Mouse (Mus musculus): ENCODE data around the gene Olfr651. TPM values are rescaled to one million over a fixed set of nuclear protein-coding genes. Genes with fewer than 3 reads are reported as not detected.
"Not testable (repeated sequence)": the region's sequence is repeated elsewhere in the genome, so short reads cannot be mapped to it uniquely, and the experiment has no call there.

Gene Olfr651
- 0.16 TPM in 1 of 2 replicates, not detected in the other for polyA plus RNA-seq (2014; fragmentation: Nextera tagmentation; extraction: Ambion mirVana)

- Histone ChIP-seq H3K36me3 (ENCODE audit: control insufficient read depth, insufficient read depth, low read length) (no peaks in the 10 kb centered on the region), H3K9ac (replicated peaks; ENCODE audit: low read depth, low read length) (no peak within 1 kb of the TSS), H3K27ac (ENCODE audit: low read depth, low read length) (no peak within 1 kb of the TSS), H3K4me1 (ENCODE audit: control insufficient read depth, insufficient read depth, low read length) (no peaks in the 10 kb centered on the region), H3K27me3 (ENCODE audit: control insufficient read depth, insufficient read depth, low read length) (no peaks in the 10 kb centered on the region), H3K9me3 (ENCODE audit: control insufficient read depth, low read length) (no peaks in the 10 kb centered on the region), H3K4me2 (ENCODE audit: low read depth, low read length) (no peak within 1 kb of the TSS), H3K4me3 (ENCODE audit: low read depth, low read length) (no peak within 1 kb of the TSS)
- 86% methylated on average over 5 of the region's 5 CpGs for WGBS
- no peak for ATAC-seq (ENCODE audit: low read depth)
These were observed at the start of gene Olfr651 for GRCm38 (mm10) chr7:104549833-104550232. Olfr651 (plus strand) TSS chr7:104550133.

- 68% methylated on average over 6 of the region's 6 CpGs for whole genome bisulfite sequencing
- not testable (repeated sequence) for H3K36me3 ChIP-seq (ENCODE audit: control insufficient read depth, insufficient read depth, low read length)
These were observed 48.7 kb upstream of the Olfr651 start for GRCm38 (mm10) chr7:104501186-104501585.

GRCm38 (mm10) chr7:104501589-104502371 is 48.2 kb upstream of the Olfr651 start:
- WGBS = 3% methylated on average over 50 of the region's 59 CpGs
- Histone ChIP-seq H3K36me3 (ENCODE audit: control insufficient read depth, insufficient read depth, low read length) (no peaks in the 10 kb centered on the region), H3K27me3 (ENCODE audit: control insufficient read depth, insufficient read depth, low read length) (no peaks in the 10 kb centered on the region), H3K4me3 (ENCODE audit: low read depth, low read length) (peak overlapping the region; percentile 42), H3K27ac (ENCODE audit: low read depth, low read length) (no peak overlapping the region), H3K9me3 (ENCODE audit: control insufficient read depth, low read length) (no peaks in the 10 kb centered on the region), H3K4me1 (ENCODE audit: control insufficient read depth, insufficient read depth, low read length) (no peaks in the 10 kb centered on the region), H3K9ac (replicated peaks; ENCODE audit: low read depth, low read length) (peak overlapping the region; percentile 34), H3K4me2 (ENCODE audit: low read depth, low read length) (peak overlapping the region; percentile 48)
- peak; percentile 95 for ATAC-seq (ENCODE audit: low read depth)

More at GRCm38 (mm10) chr7:104501186-104501585, 48.7 kb upstream of the Olfr651 start:
- H3K4me2 ChIP-seq (ENCODE audit: low read depth, low read length); ATAC-seq (ENCODE audit: low read depth); H3K4me3 ChIP-seq (ENCODE audit: low read depth, low read length); H3K27ac ChIP-seq (ENCODE audit: low read depth, low read length); H3K27me3 ChIP-seq (ENCODE audit: control insufficient read depth, insufficient read depth, low read length); H3K9ac ChIP-seq (replicated peaks; ENCODE audit: low read depth, low read length); H3K4me1 ChIP-seq (ENCODE audit: control insufficient read depth, insufficient read depth, low read length); H3K9me3 ChIP-seq (ENCODE audit: control insufficient read depth, low read length): not testable (repeated sequence)

- not testable (repeated sequence) for H3K27me3 ChIP-seq (ENCODE audit: control insufficient read depth, insufficient read depth, low read length); H3K36me3 ChIP-seq (ENCODE audit: control insufficient read depth, insufficient read depth, low read length); H3K9ac ChIP-seq (replicated peaks; ENCODE audit: low read depth, low read length); H3K4me1 ChIP-seq (ENCODE audit: control insufficient read depth, insufficient read depth, low read length); H3K4me3 ChIP-seq (ENCODE audit: low read depth, low read length); H3K27ac ChIP-seq (ENCODE audit: low read depth, low read length); H3K9me3 ChIP-seq (ENCODE audit: control insufficient read depth, low read length); H3K4me2 ChIP-seq (ENCODE audit: low read depth, low read length); ATAC-seq (ENCODE audit: low read depth)
These were observed 42.4 kb upstream of the Olfr651 start, which contains the start of gene Trim30d for GRCm38 (mm10) chr7:104507421-104508065. Trim30d (minus strand) TSS chr7:104507849.

GRCm38 (mm10) chr7:104552700-104553099 is 2.8 kb downstream of the Olfr651 start:
- no peaks in the 10 kb centered on the region for H3K4me1 ChIP-seq (ENCODE audit: control insufficient read depth, insufficient read depth, low read length)
- no peaks in the 10 kb centered on the region for H3K9me3 ChIP-seq (ENCODE audit: control insufficient read depth, low read length)
- WGBS = 82% methylated on average over 1 of the region's 1 CpGs
- H3K27me3 ChIP-seq (ENCODE audit: control insufficient read depth, insufficient read depth, low read length) = no peaks in the 10 kb centered on the region
- H3K27ac ChIP-seq (ENCODE audit: low read depth, low read length) = no peak overlapping the region
- H3K4me2 ChIP-seq (ENCODE audit: low read depth, low read length) = no peak overlapping the region
- ATAC-seq (ENCODE audit: low read depth) = no peak
- no peaks in the 10 kb centered on the region for H3K36me3 ChIP-seq (ENCODE audit: control insufficient read depth, insufficient read depth, low read length)
- no peak overlapping the region for H3K9ac ChIP-seq (replicated peaks; ENCODE audit: low read depth, low read length)
- H3K4me3 ChIP-seq (ENCODE audit: low read depth, low read length) = no peak overlapping the region

GRCm38 (mm10) chr7:104560601-104561000 is 10.7 kb downstream of the Olfr651 start, which contains the start of gene Olfr652:
Olfr652 (plus strand) TSS chr7:104560901.
- Histone ChIP-seq H3K4me1 (ENCODE audit: control insufficient read depth, insufficient read depth, low read length) (no peaks in the 10 kb centered on the region), H3K9me3 (ENCODE audit: control insufficient read depth, low read length) (no peaks in the 10 kb centered on the region), H3K27me3 (ENCODE audit: control insufficient read depth, insufficient read depth, low read length) (no peaks in the 10 kb centered on the region), H3K4me2 (ENCODE audit: low read depth, low read length) (no peak within 1 kb of the TSS), H3K36me3 (ENCODE audit: control insufficient read depth, insufficient read depth, low read length) (no peaks in the 10 kb centered on the region), H3K4me3 (ENCODE audit: low read depth, low read length) (no peak within 1 kb of the TSS), H3K9ac (replicated peaks; ENCODE audit: low read depth, low read length) (no peak within 1 kb of the TSS), H3K27ac (ENCODE audit: low read depth, low read length) (no peak within 1 kb of the TSS)
- no peak for ATAC-seq (ENCODE audit: low read depth)

GRCm38 (mm10) chr7:104577014-104577413 is 27.1 kb downstream of the Olfr651 start, which contains the start of gene Olfr653:
Olfr653 (plus strand) TSS chr7:104577314.
- Histone ChIP-seq H3K36me3 (ENCODE audit: control insufficient read depth, insufficient read depth, low read length) (no peaks in the 10 kb centered on the region), H3K9ac (replicated peaks; ENCODE audit: low read depth, low read length) (no peak within 1 kb of the TSS), H3K4me1 (ENCODE audit: control insufficient read depth, insufficient read depth, low read length) (no peaks in the 10 kb centered on the region), H3K4me2 (ENCODE audit: low read depth, low read length) (no peak within 1 kb of the TSS), H3K4me3 (ENCODE audit: low read depth, low read length) (no peak within 1 kb of the TSS), H3K27me3 (ENCODE audit: control insufficient read depth, insufficient read depth, low read length) (no peaks in the 10 kb centered on the region), H3K9me3 (ENCODE audit: control insufficient read depth, low read length) (no peaks in the 10 kb centered on the region), H3K27ac (ENCODE audit: low read depth, low read length) (no peak within 1 kb of the TSS)
- ATAC-seq (ENCODE audit: low read depth) = no peak
- 85% methylated on average over 2 of the region's 2 CpGs for WGBS

- Histone ChIP-seq H3K9me3 (ENCODE audit: control insufficient read depth, low read length) (no peaks in the 10 kb centered on the region), H3K4me2 (ENCODE audit: low read depth, low read length) (no peak overlapping the region), H3K27me3 (ENCODE audit: control insufficient read depth, insufficient read depth, low read length) (no peaks in the 10 kb centered on the region), H3K9ac (replicated peaks; ENCODE audit: low read depth, low read length) (no peak overlapping the region), H3K4me1 (ENCODE audit: control insufficient read depth, insufficient read depth, low read length) (no peaks in the 10 kb centered on the region), H3K36me3 (ENCODE audit: control insufficient read depth, insufficient read depth, low read length) (no peaks in the 10 kb centered on the region), H3K27ac (ENCODE audit: low read depth, low read length) (no peak overlapping the region), H3K4me3 (ENCODE audit: low read depth, low read length) (no peak overlapping the region)
- no peak for ATAC-seq (ENCODE audit: low read depth)
- 94% methylated on average over 4 of the region's 4 CpGs for WGBS
These were observed 30.9 kb downstream of the Olfr651 start for GRCm38 (mm10) chr7:104580846-104581245.

GRCm38 (mm10) chr7:104581429-104581828 is 31.5 kb downstream of the Olfr651 start:
- H3K4me2 ChIP-seq (ENCODE audit: low read depth, low read length) = no peak overlapping the region
- no peak overlapping the region for H3K4me3 ChIP-seq (ENCODE audit: low read depth, low read length)
- ATAC-seq (ENCODE audit: low read depth) = no peak
- 90% methylated on average over 4 of the region's 4 CpGs for WGBS
- H3K27ac ChIP-seq (ENCODE audit: low read depth, low read length) = no peak overlapping the region
- no peaks in the 10 kb centered on the region for H3K9me3 ChIP-seq (ENCODE audit: control insufficient read depth, low read length)
- H3K36me3 ChIP-seq (ENCODE audit: control insufficient read depth, insufficient read depth, low read length) = no peaks in the 10 kb centered on the region
- no peaks in the 10 kb centered on the region for H3K4me1 ChIP-seq (ENCODE audit: control insufficient read depth, insufficient read depth, low read length)
- no peaks in the 10 kb centered on the region for H3K27me3 ChIP-seq (ENCODE audit: control insufficient read depth, insufficient read depth, low read length)
- H3K9ac ChIP-seq (replicated peaks; ENCODE audit: low read depth, low read length) = no peak overlapping the region

All from neural tube, embryonic 14.5 days (tissue).